In genomic region chr6:87730591-87731462, GRCm38 (mm10) we compare ENCODE assay signal across 7 mouse cellular contexts. TPM values are rescaled to one million over a fixed set of nuclear protein-coding genes. Genes with fewer than 3 reads are reported as not detected.
A peak's percentile ranks its signal among the peaks of the same experiment; 100 is the strongest.
DNase-seq lines count a peak whose midpoint lies in the region; ATAC-seq lines count a peak whose summit lies in the region.

Efcc1 (plus strand) TSS chr6:87730869.

- H3K4me1 ChIP-seq in intestine, embryonic 15.5 days (replicated peaks), result peaks cover 24% of the 10 kb centered on the region
- peaks cover 19% of the 10 kb centered on the region; the same call in 1 of the 2 replicates for H3K4me1 ChIP-seq in stomach, embryonic 14.5 days (ENCODE audit: control insufficient read depth, insufficient read depth, low read length)

- intact Hi-C loops in left cerebral cortex, postnatal 25 days (cut with DNase I), result no loop called here

- peak; percentile 44 for DNase-seq in adrenal gland, postnatal 14 days
- peak; percentile 73 for DNase-seq in embryo, embryonic 11 days
- peak; percentile 66 to 68 for DNase-seq in left cerebral cortex, postnatal 25 days (ENCODE audit: low spot score in 2 of 2)
- DNase-seq in mesoderm, embryonic 11.5 days (ENCODE audit: low read depth, low spot score), result peak; percentile 60

- H3K27me3 ChIP-seq in intestine, embryonic 15.5 days (replicated peaks), result peaks cover 45% of the 10 kb centered on the region
- peaks cover 27% of the 10 kb centered on the region for H3K27me3 ChIP-seq in stomach, embryonic 14.5 days (ENCODE audit: control insufficient read depth, insufficient read depth, low read length)

- H3K4me2 ChIP-seq in intestine, embryonic 15.5 days (replicated peaks), result peak within 1 kb of the TSS; percentile 96
- peak within 1 kb of the TSS; percentile 98 for H3K4me2 ChIP-seq in stomach, embryonic 14.5 days (replicated peaks; ENCODE audit: low read depth, low read length)

- no peaks in the 10 kb centered on the region for H3K9me3 ChIP-seq in intestine, embryonic 15.5 days
- H3K9me3 ChIP-seq in stomach, embryonic 14.5 days (ENCODE audit: control insufficient read depth, low read depth, low read length), result no peaks in the 10 kb centered on the region

- H3K27ac ChIP-seq in intestine, embryonic 15.5 days, result peak within 1 kb of the TSS; percentile 55
- H3K27ac ChIP-seq in stomach, embryonic 14.5 days (ENCODE audit: low read length), result no peak within 1 kb of the TSS

- H3K36me3 ChIP-seq in intestine, embryonic 15.5 days, result no peaks in the 10 kb centered on the region
- no peaks in the 10 kb centered on the region for H3K36me3 ChIP-seq in stomach, embryonic 14.5 days (ENCODE audit: control insufficient read depth, insufficient read depth, low read length)

- H3K9ac ChIP-seq in intestine, embryonic 15.5 days, result peak within 1 kb of the TSS; percentile 52
- peak within 1 kb of the TSS; percentile 22 for H3K9ac ChIP-seq in stomach, embryonic 14.5 days (replicated peaks; ENCODE audit: low read depth, low read length)

- peak; percentile 24 for ATAC-seq in granulocyte monocyte progenitor cell, adult 5-6 weeks (replicated peaks; ENCODE audit: poor library complexity, severe bottlenecking)
- peak; percentile 66 for ATAC-seq in intestine, embryonic 15.5 days
- ATAC-seq in stomach, embryonic 14.5 days (ENCODE audit: insufficient number of reproducible peaks, insufficient read depth, low FRiP score, low read depth), result peak; percentile 65; the same call in 1 of the 2 replicates

- WGBS in intestine, embryonic 15.5 days, result under 1% methylated on average over 90 of the region's 90 CpGs
- WGBS in stomach, embryonic 14.5 days, result under 1% methylated on average over 90 of the region's 90 CpGs

- H3K4me3 ChIP-seq in intestine, embryonic 15.5 days (replicated peaks), result peak within 1 kb of the TSS; percentile 53
- peak within 1 kb of the TSS; percentile 61 for H3K4me3 ChIP-seq in stomach, embryonic 14.5 days (ENCODE audit: low read depth, low read length)

RNA-seq across cellular contexts. Expression of gene Efcc1, which starts in this region (rescaled TPM):
- total RNA-seq in adrenal gland, postnatal 14 days (2021), result 1.1 and 2.5 TPM in 2 replicates
- total RNA-seq in granulocyte monocyte progenitor cell, adult 5-6 weeks (2014; fragmentation: Nextera tagmentation), result 0.11 and 1.3 TPM in 2 replicates
- total RNA-seq in granulocyte monocyte progenitor cell, adult 5-6 weeks (2017), result 1.5 and 4.8 TPM in 2 replicates
- polyA plus RNA-seq in intestine, embryonic 15.5 days (2015; fragmentation: Nextera tagmentation; extraction: Ambion mirVana), result 0.90 and 1.0 TPM in 2 replicates
- 1 to 10 TPM; 3.4 to 4.5 TPM for total RNA-seq in left cerebral cortex, postnatal 25 days (2021)
- 2.2 TPM in 2 replicates for polyA plus RNA-seq in stomach, embryonic 14.5 days (2014; fragmentation: Nextera tagmentation; extraction: Ambion mirVana)
